Mouse (Mus musculus) gonadal fat pad, adult 2 months (tissue): ENCODE data around the gene Adarb1. TPM values are rescaled to one million over a fixed set of nuclear protein-coding genes. Genes with fewer than 3 reads are reported as not detected.

Source experiments
- DNase-seq: peaks from one replicate; pipeline ENCODE4 v3.0.0-alpha.2; 2012; ENCODE audit warnings: low read depth
- polyA plus RNA-seq: library from polyadenylated mRNA; depleted of rRNA; stranded (reverse); fragments of >200 nt; gene quantifications from 2 replicates; pipeline ENCODE4 v1.2.3, GENCODE M21; 2012

Gene Adarb1
- polyA plus RNA-seq, 1 experiment, result 12.7 TPM

DNA sequence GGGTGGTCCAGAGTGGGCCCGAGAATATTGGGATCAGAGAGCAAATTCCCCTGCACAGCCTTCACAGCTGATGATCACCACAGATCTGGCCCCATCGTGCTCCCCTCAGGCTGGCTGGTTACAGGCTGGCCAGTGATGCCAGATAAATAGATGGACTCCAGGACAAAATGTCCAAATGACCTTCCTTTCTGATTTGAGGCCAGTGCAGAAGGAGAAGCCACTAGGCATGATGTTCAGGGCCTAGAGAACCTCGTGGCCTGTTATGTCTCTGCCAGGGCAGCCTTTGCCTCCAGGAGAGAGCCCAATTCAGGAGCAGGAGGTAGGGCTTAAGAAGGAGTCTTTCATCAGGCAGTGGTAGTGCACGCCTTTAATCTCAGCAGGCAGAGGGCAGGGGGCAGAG lies 17.3 kb upstream of the Adarb1 start:
- DNase-seq, result no peak

DNA sequence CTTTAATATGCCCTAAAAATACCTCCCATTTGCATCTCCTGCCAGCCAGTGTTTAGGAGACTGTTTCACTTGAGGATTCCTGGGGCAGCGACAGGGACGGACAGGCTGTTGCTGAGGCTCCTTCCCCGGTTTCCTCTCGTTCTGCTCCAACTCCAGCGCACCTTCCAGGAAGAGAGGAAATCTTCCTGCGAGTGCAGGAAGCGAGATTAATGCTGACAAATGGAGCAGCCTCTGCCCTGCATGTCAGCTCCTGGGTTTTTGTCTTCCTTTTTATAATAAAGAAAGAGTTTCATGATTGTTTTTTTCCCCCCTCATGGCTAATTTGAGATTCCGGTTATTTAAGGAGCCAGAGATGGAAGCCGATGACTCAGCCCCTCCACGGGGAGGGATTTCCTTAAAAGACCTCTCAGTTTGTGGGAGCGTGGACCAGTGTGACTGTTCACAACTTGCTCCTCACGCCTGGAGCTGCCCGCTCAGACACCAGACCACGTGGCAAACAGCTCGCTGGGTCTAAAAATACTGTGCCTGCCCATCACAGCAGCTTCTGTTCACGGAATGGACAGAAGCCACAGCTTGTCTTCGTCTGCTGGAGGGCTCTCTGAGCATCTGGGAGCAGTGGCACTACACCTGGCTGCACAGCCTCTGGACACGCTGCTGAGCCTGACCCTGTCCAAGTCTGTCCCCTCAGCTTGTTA lies 16.5 kb upstream of the Adarb1 start:
- DNase-seq, result no peak

- DNase-seq, result no peak
Measured at GRCm38 (mm10) chr10:77434076-77434456, 16.0 kb upstream of the Adarb1 start.

DNA sequence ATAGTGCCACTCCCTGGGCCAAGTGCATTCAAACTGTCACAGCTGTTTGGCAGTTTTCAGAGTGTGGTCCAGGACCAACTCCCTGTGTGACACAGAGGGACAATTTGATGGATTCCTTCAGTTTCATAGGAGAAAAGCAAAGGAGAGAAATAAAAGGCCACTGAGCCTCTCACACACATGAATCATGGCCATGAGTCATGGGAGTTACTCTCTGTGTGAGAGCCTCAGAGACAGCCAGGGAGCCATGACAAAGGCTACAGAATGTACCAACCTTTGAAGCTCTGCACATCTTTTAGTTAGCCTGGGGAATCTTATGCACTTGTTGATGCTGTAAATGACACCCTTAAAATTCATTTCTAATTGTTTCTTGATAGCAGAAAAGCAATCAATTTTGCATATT lies 12.7 kb upstream of the Adarb1 start:
- DNase-seq, result no peak

DNA sequence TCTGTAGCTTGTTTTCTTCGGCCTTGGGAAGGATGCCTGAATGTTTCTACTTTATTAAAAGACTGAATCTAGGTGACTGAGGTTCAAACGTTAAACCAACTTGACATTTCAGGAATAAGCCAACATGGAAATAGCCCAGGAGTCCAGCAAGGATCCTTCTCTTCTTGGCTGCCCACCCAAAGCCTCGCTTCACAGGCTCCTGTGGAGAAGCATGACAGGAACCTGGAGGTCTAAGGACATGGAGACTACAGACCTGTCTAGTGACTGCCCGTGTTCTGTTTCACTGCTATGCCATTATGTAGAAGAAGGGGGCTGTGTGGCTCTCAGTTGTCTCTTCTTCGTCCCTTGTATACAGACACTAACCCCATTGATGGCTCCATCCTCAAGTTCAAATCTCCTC lies 11.9 kb upstream of the Adarb1 start:
- DNase-seq, result no peak

GRCm38 (mm10) chr10:77427610-77428009 lies 9.5 kb upstream of the Adarb1 start:
- DNase-seq, result no peak

DNA sequence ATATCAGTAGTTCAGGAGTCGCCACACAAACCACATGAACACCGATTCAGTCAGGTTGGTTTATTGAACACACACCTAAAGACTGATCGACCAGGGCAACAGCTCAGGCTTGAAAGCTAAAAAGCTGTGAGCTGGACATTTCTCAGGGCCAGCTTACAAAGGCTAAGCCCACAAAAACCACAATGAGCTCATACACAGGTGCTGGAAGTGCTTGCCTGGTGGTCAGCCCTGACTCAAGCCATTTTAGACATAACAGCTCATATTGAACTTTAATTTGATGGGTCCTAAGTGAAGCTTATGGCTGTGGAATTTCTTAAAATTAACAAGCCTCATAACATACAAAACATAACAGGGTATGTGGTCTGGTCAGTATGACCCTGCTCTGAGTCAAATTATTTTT lies 2.1 kb upstream of the Adarb1 start:
- DNase-seq, result no peak

- DNase-seq, result no peak
Measured at GRCm38 (mm10) chr10:77417240-77418102, 599 bp downstream of the Adarb1 start.

DNA sequence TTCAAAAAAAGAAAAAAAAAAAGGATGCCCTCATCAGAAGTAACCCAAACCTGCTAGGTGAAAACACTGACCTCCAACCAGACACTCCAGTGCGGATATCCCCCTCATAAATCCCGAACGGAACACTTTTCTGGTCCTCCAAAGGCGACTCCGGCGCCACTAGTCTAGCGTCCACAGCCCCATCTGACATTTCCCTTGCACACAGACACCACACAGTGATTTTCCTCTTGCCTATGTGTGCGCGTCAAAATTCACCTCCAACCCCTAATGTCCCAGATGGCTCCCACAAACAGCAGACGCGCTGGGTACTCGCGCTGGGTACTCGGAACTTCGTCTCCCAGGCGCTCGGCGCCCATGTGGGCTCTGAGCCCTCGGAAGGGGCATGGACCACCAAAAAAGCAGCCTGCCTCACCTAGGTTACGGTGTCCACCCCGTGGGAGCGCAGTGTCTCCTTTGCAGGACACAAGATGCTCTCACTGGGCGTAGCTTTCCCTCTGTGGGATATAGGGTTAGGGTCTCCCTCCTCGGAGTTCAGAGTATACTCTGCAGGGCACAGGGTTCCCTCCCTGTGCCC lies 1.3 kb downstream of the Adarb1 start:
- DNase-seq, result no peak

DNA sequence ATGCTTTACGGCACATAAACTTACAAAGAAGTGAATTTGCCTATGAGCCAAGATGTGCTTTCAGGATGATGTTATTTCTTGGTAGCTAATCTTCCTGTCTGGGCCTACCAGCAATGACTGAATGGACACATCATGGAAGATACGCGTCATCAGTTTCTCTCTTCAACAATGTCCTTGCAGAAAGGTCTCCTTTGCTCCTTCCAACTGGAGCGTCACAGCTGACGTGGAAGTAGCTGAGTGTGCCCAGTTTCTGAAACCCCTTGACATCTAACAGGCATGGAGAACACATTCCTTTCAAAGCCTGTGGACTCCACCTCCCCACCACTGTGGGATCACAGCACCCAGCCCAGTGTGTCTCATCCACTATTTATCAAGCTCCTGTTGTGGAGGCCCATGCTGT lies 2.2 kb downstream of the Adarb1 start:
- DNase-seq, result no peak

- DNase-seq, result no peak
Measured at GRCm38 (mm10) chr10:77413791-77414190, 4.3 kb downstream of the Adarb1 start.

GRCm38 (mm10) chr10:77409154-77409553 lies 8.9 kb downstream of the Adarb1 start:
- no peak for DNase-seq

- DNase-seq, result no peak
Measured at GRCm38 (mm10) chr10:77408241-77408640, 9.8 kb downstream of the Adarb1 start.

DNA sequence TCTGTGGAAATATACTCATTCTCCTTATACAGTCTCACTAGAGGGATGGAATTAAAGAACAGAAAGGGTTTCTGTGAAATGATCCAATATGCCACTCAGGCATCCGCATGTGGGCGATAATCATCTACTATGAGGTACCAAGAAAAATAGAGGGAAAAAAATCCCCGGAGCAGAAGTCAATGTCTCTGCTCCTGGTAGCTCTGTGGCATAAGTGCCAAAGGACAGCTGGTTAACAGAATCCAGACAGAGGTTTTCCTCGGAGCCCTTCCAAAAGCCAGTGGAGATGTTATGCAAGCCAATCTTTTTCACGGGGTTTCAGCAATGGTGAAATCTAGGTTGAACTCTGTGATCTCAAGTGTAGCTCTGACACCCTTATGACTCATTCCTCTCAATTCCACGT lies 11.6 kb downstream of the Adarb1 start:
- DNase-seq, result peak; percentile 47

DNA sequence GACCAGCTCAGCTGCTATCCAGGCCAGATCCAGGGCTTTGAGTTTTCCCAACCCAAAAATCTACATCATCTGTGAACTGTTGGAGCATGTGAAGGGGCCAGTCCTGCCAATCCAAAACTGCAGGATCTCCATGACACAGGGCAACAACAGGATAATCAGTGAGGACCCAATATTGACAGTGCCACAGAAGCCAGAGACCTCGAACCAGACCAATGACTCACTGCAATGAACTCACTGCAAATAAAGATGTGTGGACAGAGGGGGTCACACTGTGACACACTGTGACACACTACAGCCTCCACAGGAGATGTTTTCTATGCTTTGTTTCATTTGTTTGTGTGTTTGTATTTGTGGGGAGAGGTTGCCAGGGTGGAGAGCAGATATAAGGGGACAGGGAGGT lies 15.6 kb downstream of the Adarb1 start:
- DNase-seq, result no peak

DNA sequence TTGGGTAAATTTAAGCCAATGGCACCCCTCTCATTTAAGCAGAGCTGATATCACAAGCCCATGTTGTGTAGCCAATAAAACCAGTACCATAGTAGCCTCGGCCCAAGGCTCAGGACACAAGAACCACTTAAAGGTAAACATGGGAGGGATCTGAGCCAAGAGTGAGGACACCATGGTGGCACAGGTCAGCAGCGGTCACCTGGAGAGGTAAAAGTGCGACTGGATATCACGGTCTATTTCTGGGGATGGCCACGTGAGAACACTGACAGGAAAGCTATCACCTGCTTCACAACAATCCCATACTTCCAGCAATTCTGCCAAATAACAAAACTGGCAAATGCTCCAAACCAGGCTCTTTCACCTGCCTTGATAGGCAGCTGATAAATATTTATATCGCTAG lies 17.0 kb downstream of the Adarb1 start:
- DNase-seq, result no peak

- DNase-seq, result no peak
Measured at GRCm38 (mm10) chr10:77399938-77400337, 18.1 kb downstream of the Adarb1 start.

GRCm38 (mm10) chr10:77398082-77398481 lies 20.0 kb downstream of the Adarb1 start:
- no peak for DNase-seq

DNA sequence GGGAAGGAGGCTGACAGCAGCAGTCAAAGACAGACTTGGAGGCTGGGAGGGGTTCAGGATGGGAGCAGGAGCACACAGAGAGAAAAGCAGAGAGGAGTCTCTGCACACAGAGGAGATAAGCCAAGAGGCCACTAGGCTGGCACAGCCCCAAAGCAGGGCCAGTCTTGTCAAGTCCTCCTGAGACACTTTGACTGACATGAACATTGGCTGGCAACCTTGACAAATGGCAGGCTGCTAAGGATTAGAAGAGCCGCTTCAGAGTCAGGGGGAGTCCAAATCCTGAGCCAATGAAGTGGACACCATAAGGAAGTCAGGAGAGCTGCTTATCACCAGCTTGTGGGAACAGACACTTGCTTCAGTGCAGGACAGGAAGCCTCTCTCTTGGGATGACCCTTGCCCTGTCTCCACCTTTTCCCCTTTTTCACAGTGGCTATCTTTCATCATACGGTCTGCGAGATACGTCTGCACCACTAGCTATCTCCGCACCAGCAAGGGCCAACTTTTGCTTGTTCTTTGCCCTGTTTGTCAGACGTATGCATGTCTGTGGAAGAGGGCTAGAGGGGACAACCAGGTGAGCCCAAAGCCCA lies 20.9 kb downstream of the Adarb1 start:
- no peak for DNase-seq

GRCm38 (mm10) chr10:77396015-77396414 lies 22.1 kb downstream of the Adarb1 start:
- DNase-seq, result no peak

DNA sequence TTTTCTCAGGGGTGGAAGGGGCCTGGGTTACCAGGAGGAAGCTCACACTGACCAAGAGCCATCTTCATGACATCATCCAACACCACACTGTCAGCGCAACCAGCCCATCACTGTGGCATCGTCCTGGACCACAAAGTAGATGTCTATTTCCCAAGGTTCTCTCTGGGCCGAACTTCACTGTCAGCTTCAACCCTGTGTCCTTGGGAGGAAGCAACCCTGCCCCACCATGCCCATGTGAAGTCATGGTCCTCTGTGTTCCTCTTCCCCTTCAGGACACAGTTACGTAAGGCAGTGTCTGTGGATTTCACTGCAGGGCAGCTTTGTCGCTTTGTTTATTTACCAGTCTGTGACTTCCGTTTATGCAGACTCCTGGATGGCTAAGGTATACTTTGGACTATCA lies 27.0 kb downstream of the Adarb1 start:
- no peak for DNase-seq

DNA sequence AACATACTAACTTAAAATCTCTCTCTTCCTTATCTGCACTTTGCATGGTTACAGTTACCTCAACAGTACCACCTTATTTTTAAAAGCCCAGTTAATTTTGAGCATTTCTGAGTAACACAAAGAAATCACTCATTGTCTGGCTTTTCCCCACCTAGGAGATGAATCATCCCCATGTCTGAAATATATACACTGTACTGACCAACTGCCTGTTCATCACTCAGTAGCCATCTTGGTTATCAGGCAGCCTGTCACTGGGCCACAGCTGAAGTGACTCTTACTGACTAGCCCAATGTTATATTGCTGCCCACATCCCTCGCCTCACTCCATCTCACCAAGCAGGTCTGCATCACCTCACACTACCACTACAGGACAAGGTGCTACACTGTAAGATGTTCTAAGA lies 30.5 kb downstream of the Adarb1 start:
- DNase-seq, result no peak

DNA sequence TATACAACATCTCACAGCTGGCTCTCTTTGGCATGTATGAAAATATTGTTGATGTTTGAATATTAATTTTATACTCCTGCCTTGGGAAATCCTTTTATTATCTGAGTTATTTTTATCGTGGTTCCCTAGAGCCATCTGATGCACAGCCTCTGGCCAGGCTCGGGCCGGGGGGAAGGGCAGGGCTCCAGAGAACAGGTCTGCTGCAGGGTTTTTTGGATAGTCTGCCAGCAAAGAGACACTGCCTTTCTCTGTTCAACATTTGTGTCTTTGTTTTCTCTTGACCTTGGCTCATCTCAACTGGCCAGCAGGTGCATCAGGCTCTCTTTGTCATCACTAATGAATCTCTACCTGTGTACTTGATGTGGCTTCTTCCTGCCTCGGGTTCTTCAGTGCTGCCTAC lies 32.3 kb downstream of the Adarb1 start:
- DNase-seq, result no peak
